Mouse (Mus musculus) ES-Bruce4 (cell line): ENCODE results near the gene 2010300C02Rik.

Experiments
- CTCF ChIP-seq: IDR thresholded peaks from one replicate; pipeline ENCODE4 v1.8.1; 2011; ENCODE audit warnings: low read depth, low read length
- EP300 ChIP-seq: IDR thresholded peaks from 2 replicates; pipeline ENCODE4 v1.6.1; 2011; ENCODE audit warnings: low read depth, low read length; ENCODE audit not compliant: insufficient read depth
- POLR2A ChIP-seq: IDR thresholded peaks from one replicate; pipeline ENCODE4 v1.8.1; 2011; ENCODE audit warnings: low read length; ENCODE audit not compliant: insufficient read depth

- no peak for TF ChIP-seq POLR2A
- TF ChIP-seq CTCF = no peak
- no peak for TF ChIP-seq EP300
Measured at GRCm38 (mm10) chr1:37729353-37729752, 9.5 kb upstream of the 2010300C02Rik start.
